Mouse (Mus musculus) C2C12 (cell line): ENCODE data around the gene Lamc1.

Source experiments
- CTCF ChIP-seq: IDR thresholded peaks from one replicate; pipeline ENCODE4 v1.5.1; 2011; ENCODE audit not compliant: control insufficient read depth, insufficient read depth, insufficient read length
- FOSL1 ChIP-seq: IDR thresholded peaks from one replicate; pipeline ENCODE4 v1.8.0; 2011; ENCODE audit warnings: mild to moderate bottlenecking, low read length; ENCODE audit not compliant: poor library complexity, insufficient read depth, severe bottlenecking
- MYOD1 ChIP-seq: IDR thresholded peaks from one replicate; pipeline ENCODE4 v1.6.1; 2011; ENCODE audit warnings: low read depth; ENCODE audit not compliant: control insufficient read depth, insufficient read length
- MYOG ChIP-seq: IDR thresholded peaks from one replicate; pipeline ENCODE4 v1.6.1; 2011; ENCODE audit not compliant: control insufficient read depth, insufficient read length; ENCODE audit errors: extremely low read depth
- USF1 ChIP-seq: IDR thresholded peaks from one replicate; pipeline ENCODE4 v1.6.1; 2011; ENCODE audit warnings: low read depth, mild to moderate bottlenecking, control low read depth, moderate library complexity

DNA sequence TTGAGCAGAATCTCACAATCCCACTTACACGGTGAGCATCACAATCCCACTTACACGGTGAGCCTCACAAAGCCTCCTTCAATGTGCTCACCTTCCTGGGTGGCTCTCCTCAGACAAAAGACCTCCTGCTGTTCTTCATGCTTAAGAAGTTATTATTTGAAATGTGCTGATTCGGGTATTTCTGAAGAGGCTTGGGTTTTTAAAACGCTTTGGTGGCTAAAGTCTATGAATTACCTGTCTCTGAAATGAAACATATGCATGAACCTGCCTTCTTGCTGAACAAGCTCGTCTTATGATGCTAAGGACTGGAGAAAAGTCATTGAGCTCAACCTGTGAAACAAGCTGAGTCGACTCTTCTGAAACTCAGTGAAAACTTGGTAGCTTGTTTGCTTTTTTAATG is 36.6 kb downstream of the Lamc1 start:
- no peak for TF ChIP-seq CTCF
- TF ChIP-seq USF1 = no peak
- TF ChIP-seq MYOD1 = no peak
- TF ChIP-seq MYOG = no peak
- no peak for TF ChIP-seq FOSL1
